Mouse (Mus musculus): Measurements from ENCODE around the gene Lysmd3.
"Not testable (repeated sequence)": the region's sequence is repeated elsewhere in the genome, so short reads cannot be mapped to it uniquely, and the experiment has no call there.

The Lysmd3 gene

GRCm38 (mm10) chr13:81657351-81658052, at the start of gene Lysmd3:
Lysmd3 (plus strand) TSS chr13:81657663.
- DNase-seq (ENCODE audit: low spot score) = peak; percentile 94

DNA sequence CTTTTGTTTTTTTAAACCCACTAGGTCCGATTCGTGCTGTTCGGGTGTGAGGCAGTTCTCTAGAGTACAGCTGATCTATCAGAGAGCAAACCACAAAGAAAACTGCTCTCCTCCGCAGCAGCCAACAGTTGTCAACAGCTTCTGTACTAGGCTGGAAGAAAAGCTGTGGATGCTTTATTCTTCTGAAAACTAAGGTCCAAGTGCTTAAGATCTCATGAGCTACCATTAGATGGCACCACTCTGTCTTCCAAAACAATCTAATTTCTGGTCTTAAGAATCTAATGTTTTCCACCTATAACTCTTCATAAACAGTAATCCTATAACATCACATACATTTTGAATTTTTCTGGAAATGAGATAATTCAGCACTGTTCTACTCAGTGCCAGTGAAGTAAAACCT, 47.1 kb upstream of the Lysmd3 start:
- no peak for DNase-seq (ENCODE audit: low spot score)

DNA sequence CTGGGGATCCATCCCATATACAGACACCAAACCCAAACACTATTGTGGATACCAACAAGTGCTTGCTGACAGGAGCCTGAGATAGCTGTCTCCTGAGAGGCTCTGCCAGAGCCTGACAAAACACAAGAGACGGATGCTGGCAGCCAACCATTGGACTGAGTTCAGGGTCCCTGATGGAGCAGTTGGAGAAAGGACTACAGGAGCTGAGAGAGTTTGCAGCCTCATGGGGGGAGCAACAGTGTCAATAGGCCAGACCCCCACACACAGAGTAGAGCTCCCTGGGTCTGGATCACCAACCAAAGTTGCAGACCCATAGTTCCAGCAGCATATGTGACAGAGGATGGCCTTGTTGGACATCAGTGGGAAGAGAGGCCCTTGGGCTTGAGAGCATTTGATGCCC, 29.6 kb upstream of the Lysmd3 start:
- DNase-seq (ENCODE audit: low spot score) = not testable (repeated sequence)

DNA sequence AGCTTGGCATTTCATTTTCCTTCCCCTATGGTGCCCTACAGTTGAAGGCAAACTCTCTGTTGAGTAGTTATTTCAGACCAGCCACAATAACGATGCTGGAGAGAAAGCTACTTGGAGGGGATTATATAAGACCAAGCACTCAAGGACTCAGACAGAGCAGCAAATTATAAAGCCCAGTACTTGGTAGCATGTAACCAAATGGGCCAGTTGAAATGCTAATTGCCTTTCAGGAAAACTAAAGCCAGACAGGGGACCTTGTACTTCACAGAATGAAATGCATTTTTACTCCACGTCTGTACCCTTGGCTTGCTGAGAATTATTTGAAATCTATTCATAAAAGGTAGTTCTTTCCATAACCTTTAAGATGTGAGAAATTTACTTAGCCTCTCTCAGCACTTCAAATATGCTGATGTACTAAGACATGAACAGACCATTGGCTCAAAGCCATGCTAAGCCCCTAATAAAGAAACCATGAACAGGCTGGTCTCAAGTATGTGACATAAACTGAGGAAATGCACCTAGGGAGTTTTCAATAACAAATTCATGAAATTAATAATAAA, 28.8 kb upstream of the Lysmd3 start:
- DNase-seq (ENCODE audit: low spot score) = no peak

GRCm38 (mm10) chr13:81629395-81629794, 28.1 kb upstream of the Lysmd3 start:
- DNase-seq (ENCODE audit: low spot score) = no peak

- DNase-seq (ENCODE audit: low spot score) = no peak
Observed at GRCm38 (mm10) chr13:81630566-81630965, 26.9 kb upstream of the Lysmd3 start.

DNA sequence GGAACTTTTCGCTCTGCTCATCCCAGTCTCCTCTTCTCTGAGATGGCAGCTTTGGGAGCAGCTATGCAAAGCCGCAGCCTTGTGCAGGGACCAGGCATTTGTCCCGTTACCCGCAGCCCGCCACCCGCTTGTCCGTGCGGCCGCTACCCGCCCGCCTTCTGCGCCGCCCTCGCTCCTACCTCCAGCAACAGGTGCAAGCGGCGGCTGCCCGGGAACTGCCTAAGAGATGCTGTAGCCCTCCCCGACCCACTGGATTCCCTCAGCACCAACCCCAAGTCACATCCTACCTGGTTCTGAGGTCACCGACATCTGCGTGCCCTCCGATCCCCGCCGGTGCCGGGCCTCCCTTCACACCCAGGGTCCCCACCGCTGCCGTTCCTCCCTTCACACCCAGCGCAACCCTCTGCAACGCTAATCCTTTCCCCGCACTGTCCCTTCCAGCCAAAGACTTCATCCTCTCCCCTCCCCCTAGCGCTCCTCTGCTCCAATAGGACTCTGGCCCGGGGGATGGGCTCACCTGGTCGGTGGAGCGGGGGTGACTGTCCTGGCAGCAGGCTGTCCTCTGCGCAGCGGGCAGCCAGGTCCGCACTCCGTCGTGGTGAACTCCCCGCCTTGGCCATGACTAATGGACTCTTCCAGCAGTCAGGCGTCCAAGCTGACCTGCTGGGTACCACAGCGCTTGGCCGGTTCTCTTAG, 24.6 kb upstream of the Lysmd3 start, which contains the start of gene Adgrv1:
TSS of gene Adgrv1 (minus strand) at position 435 of the 696 bp plus-strand sequence.
- DNase-seq (ENCODE audit: low spot score) = peak; percentile 66

- DNase-seq (ENCODE audit: low spot score) = no peak
Observed at GRCm38 (mm10) chr13:81639624-81640023, 17.8 kb upstream of the Lysmd3 start.

DNA sequence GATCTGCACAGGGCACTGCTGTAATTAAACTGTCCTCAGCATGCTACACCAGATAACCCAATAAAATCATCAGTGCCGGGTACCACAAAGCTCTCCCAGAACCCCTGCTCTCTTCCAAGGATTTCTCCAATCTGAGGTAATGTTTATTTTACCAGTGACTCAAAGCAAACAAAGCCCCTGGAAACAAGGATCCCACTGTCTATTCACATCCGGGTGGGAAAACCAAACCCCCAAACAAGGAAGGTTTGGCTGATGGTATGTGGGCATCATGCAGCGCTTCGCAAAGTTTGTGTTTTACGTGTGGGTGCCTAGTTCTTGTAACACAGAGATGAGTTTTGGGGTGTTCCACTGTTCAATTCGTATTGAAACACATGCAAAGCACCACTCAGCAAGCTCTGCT, 16.6 kb upstream of the Lysmd3 start:
- DNase-seq (ENCODE audit: low spot score) = no peak

GRCm38 (mm10) chr13:81641289-81642045, 16.0 kb upstream of the Lysmd3 start:
- DNase-seq (ENCODE audit: low spot score) = peak; percentile 31

GRCm38 (mm10) chr13:81642491-81643149, 14.8 kb upstream of the Lysmd3 start:
- no peak for DNase-seq (ENCODE audit: low spot score)

DNA sequence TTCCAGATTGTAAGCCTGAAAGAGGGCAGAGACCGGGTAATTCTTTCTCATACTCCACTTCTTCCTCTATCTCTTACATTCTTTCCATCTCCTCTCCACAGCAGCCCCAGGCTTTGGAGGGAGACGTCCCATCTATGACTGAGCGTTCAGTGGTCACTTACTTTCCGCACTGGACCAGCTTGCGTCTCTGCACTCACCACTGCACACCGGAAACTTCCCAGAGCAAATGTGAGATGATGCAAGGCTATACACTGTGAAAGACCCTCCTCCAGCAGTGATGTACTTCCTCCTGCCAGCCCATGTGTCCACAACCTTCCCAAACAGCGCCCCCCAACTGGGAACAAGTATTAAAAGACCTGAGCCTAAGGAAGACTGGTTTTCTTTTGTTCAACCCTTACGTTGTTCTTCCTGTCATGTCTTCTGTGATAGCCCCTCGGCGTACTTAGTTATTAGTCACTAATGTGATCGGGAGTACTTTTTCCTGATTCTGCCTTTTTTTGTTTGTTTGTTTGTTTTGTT, 13.4 kb upstream of the Lysmd3 start:
- DNase-seq (ENCODE audit: low spot score) = no peak

- no peak for DNase-seq (ENCODE audit: low spot score)
Observed at GRCm38 (mm10) chr13:81646348-81646747, 11.1 kb upstream of the Lysmd3 start.

DNA sequence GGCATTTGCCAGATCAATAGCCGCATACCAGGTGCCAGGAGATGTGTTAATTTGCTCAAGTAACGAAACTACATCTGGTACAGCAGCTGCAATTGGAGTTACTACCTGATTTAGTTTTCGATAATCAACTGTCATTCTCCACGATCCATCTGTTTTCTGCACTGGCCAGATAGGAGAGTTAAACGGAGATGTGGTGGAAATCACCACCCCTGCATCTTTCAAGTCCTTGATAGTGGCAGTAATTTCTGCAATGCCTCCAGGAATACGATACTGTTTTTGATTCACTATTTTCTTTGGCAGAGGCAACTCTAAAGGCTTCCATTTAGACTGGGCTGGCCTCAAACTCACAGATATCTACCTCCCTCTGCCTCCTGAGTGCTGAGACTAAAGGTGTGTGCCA, 7.1 kb upstream of the Lysmd3 start:
- not testable (repeated sequence) for DNase-seq (ENCODE audit: low spot score)

- no peak for DNase-seq (ENCODE audit: low spot score)
Observed at GRCm38 (mm10) chr13:81656091-81656850, 1.2 kb upstream of the Lysmd3 start.

DNA sequence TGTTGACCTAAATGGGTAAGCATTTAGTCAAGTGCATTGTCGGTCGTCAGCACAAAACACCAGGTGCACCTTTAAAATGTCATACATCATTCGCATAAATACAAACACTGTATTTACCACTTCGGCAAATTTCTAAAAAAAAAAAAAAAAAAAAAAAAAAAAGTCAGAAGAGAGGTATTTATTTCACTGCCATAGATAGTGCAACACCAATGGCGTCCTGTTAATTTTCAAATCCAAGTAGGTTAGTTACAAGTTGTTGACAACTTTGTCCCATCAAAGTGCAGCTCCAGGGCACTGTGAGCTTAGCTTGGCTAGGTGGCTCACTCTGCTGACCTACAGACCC, 484 bp upstream of the Lysmd3 start:
- no peak for DNase-seq (ENCODE audit: low spot score)

DNA sequence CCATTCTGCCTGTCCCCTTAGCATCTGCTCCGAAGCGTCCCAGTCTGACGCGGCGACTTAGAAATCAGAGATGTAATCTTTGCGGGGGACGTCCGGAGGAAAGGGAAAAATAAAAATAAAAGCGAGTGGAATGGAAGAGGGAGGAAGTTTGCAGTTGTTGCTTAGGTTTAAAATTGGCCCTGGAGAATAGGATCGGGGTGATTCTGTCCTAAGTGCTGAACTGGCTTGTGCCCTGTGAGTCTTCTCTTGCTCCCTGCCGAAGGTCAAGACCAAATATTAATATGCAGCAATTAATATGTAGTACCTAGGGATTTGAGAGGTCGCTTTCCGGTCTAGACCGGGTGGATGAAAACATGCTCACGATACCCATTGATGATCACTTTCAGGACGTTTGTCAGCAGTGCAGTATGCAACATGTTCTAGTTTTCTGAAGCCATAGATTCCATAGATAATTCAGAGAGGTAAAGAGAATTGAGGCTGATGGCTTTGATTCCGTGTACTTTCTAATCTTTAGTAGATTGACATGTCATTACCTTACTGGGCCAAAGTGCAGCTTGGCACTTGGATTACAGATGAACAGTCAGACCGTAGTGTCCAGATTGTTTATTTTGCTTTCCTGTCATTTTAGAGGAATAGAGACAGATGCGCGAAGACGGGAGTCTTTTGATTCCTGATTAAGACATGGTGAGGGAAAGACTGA, 740 bp downstream of the Lysmd3 start:
- DNase-seq (ENCODE audit: low spot score) = no peak

DNA sequence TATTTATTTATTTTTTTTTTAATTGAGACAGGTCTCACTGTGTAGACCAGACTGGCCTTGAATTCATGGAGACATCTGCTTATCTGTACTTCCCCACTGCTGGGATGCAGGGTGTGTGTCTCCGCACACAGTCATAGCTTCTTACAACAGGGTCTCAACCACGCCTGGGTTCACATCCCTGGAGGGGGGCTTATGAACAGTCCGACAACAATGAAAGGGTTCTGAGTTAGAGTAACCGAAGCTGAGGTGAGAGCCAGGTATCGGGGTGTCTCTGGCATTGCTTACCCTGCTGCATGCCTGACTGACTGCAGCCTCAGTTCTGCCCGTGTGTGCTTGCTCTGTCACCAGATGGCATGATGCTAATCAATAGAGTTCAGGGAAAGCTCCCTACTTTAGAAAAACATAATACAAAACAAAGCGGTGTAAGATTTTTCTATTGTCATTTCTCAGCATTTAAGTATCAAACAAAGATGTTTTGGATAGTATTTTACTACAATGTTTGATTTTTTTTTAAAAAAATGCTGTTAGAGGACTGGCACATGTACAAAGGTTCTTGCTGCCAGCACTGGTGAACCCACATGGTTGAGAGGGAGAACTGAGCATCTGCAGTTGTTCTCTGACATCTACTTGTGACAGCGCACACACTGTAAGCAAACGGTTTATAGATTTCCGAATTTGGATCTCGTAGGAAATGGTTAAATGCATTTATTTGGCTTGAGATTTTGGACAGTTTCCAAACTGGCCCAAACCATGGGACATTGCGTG, 6.3 kb downstream of the Lysmd3 start:
- no peak for DNase-seq (ENCODE audit: low spot score)

- DNase-seq (ENCODE audit: low spot score) = no peak
Observed at GRCm38 (mm10) chr13:81664331-81664698, 6.9 kb downstream of the Lysmd3 start.

DNA sequence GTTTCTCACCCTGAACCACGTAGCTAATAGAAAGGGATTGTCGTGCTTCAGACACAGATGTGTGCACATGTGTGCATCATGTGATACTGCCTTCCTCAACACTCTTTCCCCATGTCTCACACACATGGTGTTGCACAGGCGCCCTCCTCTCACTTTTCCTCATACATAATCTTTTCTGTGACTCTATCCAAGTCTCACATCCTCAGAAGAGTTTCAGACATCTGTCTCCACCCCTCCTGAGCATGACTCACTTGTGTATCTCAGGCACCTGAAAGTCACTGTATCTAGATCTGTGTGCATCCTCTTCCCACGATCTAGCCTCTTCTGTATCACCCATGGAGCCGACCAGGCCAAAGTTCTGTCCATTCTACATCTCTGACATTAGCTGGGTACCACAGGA, 10.2 kb downstream of the Lysmd3 start:
- no peak for DNase-seq (ENCODE audit: low spot score)
